ENCODE assay signal across 20 mouse cellular contexts in the genomic region with DNA sequence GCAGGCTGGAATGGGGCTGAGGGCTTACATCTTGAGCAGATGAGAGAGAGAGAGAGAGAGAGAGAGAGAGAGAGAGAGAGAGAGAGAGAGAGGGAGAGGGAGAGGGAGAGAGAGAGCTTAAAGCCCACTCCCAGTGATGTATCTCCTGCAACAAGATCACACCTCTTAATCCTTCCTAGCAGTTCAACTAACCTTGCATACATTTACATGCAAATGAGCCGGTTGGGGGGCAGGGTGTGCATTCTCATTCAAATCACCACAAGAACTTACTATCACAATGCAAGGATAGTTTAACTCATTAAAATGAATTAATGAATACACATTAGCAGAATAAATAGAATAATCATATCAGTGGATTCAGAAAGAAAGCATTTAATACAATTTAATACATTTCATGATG.
"Had no signal": no experiment of that assay in that cellular context is flagged by ENCODE, and none has a peak within 500 bp of the region (broad histone marks: within the 10 kb centered on the region; RNA-seq: fewer than 3 reads in every experiment).

No protein-coding gene starts in this region.

- DNase-seq: kidney, adult 9 months; kidney, postnatal 14 days; kidney, postnatal 4 days; liver; lung, adult 18-20 months; lung, postnatal 10 days; right cerebral cortex, adult 18-20 months; right cerebral cortex, postnatal 14 days; right cerebral cortex, postnatal 4 days; thymus, adult 2 months; thymus, postnatal 14 days; thymus, postnatal 4 days had no signal

- H3K36me3 ChIP-seq: limb, embryonic 10.5 days; limb, embryonic 13.5 days; liver, embryonic 12.5 days; liver, embryonic 15.5 days; lung, embryonic 15.5 days; midbrain, embryonic 13.5 days had no signal

- ATAC-seq: liver, embryonic 12.5 days; midbrain, embryonic 13.5 days had no signal

- H3K9me3 ChIP-seq: limb, embryonic 10.5 days; limb, embryonic 13.5 days; liver, embryonic 12.5 days; liver, embryonic 15.5 days; lung, embryonic 15.5 days; midbrain, embryonic 13.5 days had no signal

- H3K4me3 ChIP-seq: limb, embryonic 10.5 days; limb, embryonic 13.5 days; liver, embryonic 12.5 days; liver, embryonic 15.5 days; lung, embryonic 15.5 days; megakaryocyte, embryonic 14.5 days; midbrain, embryonic 13.5 days had no signal

- H3K9ac ChIP-seq: limb, embryonic 13.5 days; liver, embryonic 12.5 days; liver, embryonic 15.5 days; lung, embryonic 15.5 days; midbrain, embryonic 13.5 days had no signal

- H3K4me2 ChIP-seq: limb, embryonic 13.5 days; liver, embryonic 12.5 days; liver, embryonic 15.5 days; lung, embryonic 15.5 days; midbrain, embryonic 13.5 days had no signal

- H3K4me1 ChIP-seq: limb, embryonic 10.5 days; limb, embryonic 13.5 days; liver, embryonic 12.5 days; liver, embryonic 15.5 days; lung, embryonic 15.5 days; megakaryocyte, embryonic 14.5 days; midbrain, embryonic 13.5 days had no signal

- H3K27me3 ChIP-seq: limb, embryonic 13.5 days; liver, embryonic 12.5 days; liver, embryonic 15.5 days; lung, embryonic 15.5 days; midbrain, embryonic 13.5 days had no signal

- H3K27ac ChIP-seq: limb, embryonic 10.5 days; limb, embryonic 13.5 days; liver, embryonic 12.5 days; liver, embryonic 15.5 days; lung, embryonic 15.5 days; midbrain, embryonic 13.5 days; stomach, postnatal 0 days had no signal
